Mouse (Mus musculus): ENCODE measurements around the gene Fubp1. TPM values are rescaled to one million over a fixed set of nuclear protein-coding genes. Genes with fewer than 3 reads are reported as not detected.
A peak's percentile ranks its signal among the peaks of the same experiment; 100 is the strongest.

The Fubp1 gene
- polyA plus RNA-seq, 1 experiment from 2014 or later = 184 TPM

GRCm38 (mm10) chr3:152172322-152172935 lies 37.8 kb upstream of the Fubp1 start:
- H3K4me1 ChIP-seq = peaks cover under 1% of the 10 kb centered on the region; the same call in 1 of the 2 replicates
- H3K27ac ChIP-seq (replicated peaks) = no peak overlapping the region
- H3K4me3 ChIP-seq (replicated peaks) = no peak overlapping the region
- 87% methylated on average over 7 of the region's 7 CpGs for WGBS
- no peaks in the 10 kb centered on the region for H3K36me3 ChIP-seq
- no peak for ATAC-seq (ENCODE audit: low FRiP score)
- no peaks in the 10 kb centered on the region for H3K27me3 ChIP-seq (replicated peaks)
- H3K9ac ChIP-seq (replicated peaks) = no peak overlapping the region
- H3K9me3 ChIP-seq (replicated peaks) = no peaks in the 10 kb centered on the region
- H3K4me2 ChIP-seq = no peak overlapping the region

- Histone ChIP-seq H3K27me3 (replicated peaks) (no peaks in the 10 kb centered on the region), H3K4me3 (replicated peaks) (no peak overlapping the region), H3K27ac (replicated peaks) (no peak overlapping the region), H3K9ac (replicated peaks) (no peak overlapping the region), H3K4me2 (no peak overlapping the region), H3K9me3 (replicated peaks) (no peaks in the 10 kb centered on the region), H3K4me1 (no peaks in the 10 kb centered on the region), H3K36me3 (0 out of 2 replicates have a peak, but pooled peaks cover 7% of the 10 kb centered on the region)
- WGBS = 69% methylated on average over 4 of the region's 4 CpGs
- no peak for ATAC-seq (ENCODE audit: low FRiP score)
These were observed 31.4 kb upstream of the Fubp1 start for GRCm38 (mm10) chr3:152178816-152179215.

- 24% methylated on average over 1 of the region's 1 CpGs for WGBS
These were observed 30.9 kb upstream of the Fubp1 start for GRCm38 (mm10) chr3:152179285-152179684.

GRCm38 (mm10) chr3:152180624-152181023 lies 29.6 kb upstream of the Fubp1 start:
- Histone ChIP-seq H3K4me2 (no peak overlapping the region), H3K9ac (replicated peaks) (no peak overlapping the region), H3K27me3 (replicated peaks) (no peaks in the 10 kb centered on the region), H3K27ac (replicated peaks) (no peak overlapping the region), H3K4me3 (replicated peaks) (no peak overlapping the region), H3K9me3 (replicated peaks) (no peaks in the 10 kb centered on the region), H3K4me1 (no peaks in the 10 kb centered on the region), H3K36me3 (peaks cover 16% of the 10 kb centered on the region; the same call in 1 of the 2 replicates)
- no peak for ATAC-seq (ENCODE audit: low FRiP score)
- WGBS = 82% methylated on average over 4 of the region's 4 CpGs

More at GRCm38 (mm10) chr3:152179285-152179684, 30.9 kb upstream of the Fubp1 start:
- Histone ChIP-seq H3K9me3 (replicated peaks) (no peaks in the 10 kb centered on the region), H3K4me1 (no peaks in the 10 kb centered on the region), H3K4me2 (no peak overlapping the region), H3K9ac (replicated peaks) (no peak overlapping the region), H3K27me3 (replicated peaks) (no peaks in the 10 kb centered on the region), H3K27ac (replicated peaks) (no peak overlapping the region), H3K36me3 (0 out of 2 replicates have a peak, but pooled peaks cover 7% of the 10 kb centered on the region), H3K4me3 (replicated peaks) (no peak overlapping the region)
- no peak for ATAC-seq (ENCODE audit: low FRiP score)

GRCm38 (mm10) chr3:152183522-152183921 lies 26.7 kb upstream of the Fubp1 start:
- no peak overlapping the region for H3K4me3 ChIP-seq (replicated peaks)
- no peak for ATAC-seq (ENCODE audit: low FRiP score)
- H3K9me3 ChIP-seq (replicated peaks) = no peaks in the 10 kb centered on the region
- H3K27me3 ChIP-seq (replicated peaks) = no peaks in the 10 kb centered on the region
- WGBS = 74% methylated on average over 9 of the region's 9 CpGs
- peaks cover 22% of the 10 kb centered on the region; the same call in 1 of the 2 replicates for H3K36me3 ChIP-seq
- no peaks in the 10 kb centered on the region for H3K4me1 ChIP-seq
- no peak overlapping the region for H3K27ac ChIP-seq (replicated peaks)
- no peak overlapping the region for H3K9ac ChIP-seq (replicated peaks)
- H3K4me2 ChIP-seq = no peak overlapping the region

GRCm38 (mm10) chr3:152186106-152186505 lies 24.1 kb upstream of the Fubp1 start:
- no peak overlapping the region for H3K4me2 ChIP-seq
- no peak overlapping the region for H3K27ac ChIP-seq (replicated peaks)
- ATAC-seq (ENCODE audit: low FRiP score) = no peak
- no peaks in the 10 kb centered on the region for H3K9me3 ChIP-seq (replicated peaks)
- peaks cover 5% of the 10 kb centered on the region for H3K4me1 ChIP-seq
- H3K36me3 ChIP-seq = peaks cover 22% of the 10 kb centered on the region; the same call in 1 of the 2 replicates
- WGBS = 90% methylated on average over 6 of the region's 6 CpGs
- no peak overlapping the region for H3K4me3 ChIP-seq (replicated peaks)
- no peak overlapping the region for H3K9ac ChIP-seq (replicated peaks)
- H3K27me3 ChIP-seq (replicated peaks) = no peaks in the 10 kb centered on the region

GRCm38 (mm10) chr3:152189306-152189705 lies 20.9 kb upstream of the Fubp1 start:
- H3K4me3 ChIP-seq (replicated peaks) = no peak overlapping the region
- H3K36me3 ChIP-seq = peaks cover 15% of the 10 kb centered on the region; the same call in 1 of the 2 replicates
- ATAC-seq (ENCODE audit: low FRiP score) = no peak
- no peak overlapping the region for H3K4me2 ChIP-seq
- no peak overlapping the region for H3K9ac ChIP-seq (replicated peaks)
- H3K4me1 ChIP-seq = peaks cover 17% of the 10 kb centered on the region
- H3K27me3 ChIP-seq (replicated peaks) = no peaks in the 10 kb centered on the region
- no peaks in the 10 kb centered on the region for H3K9me3 ChIP-seq (replicated peaks)
- H3K27ac ChIP-seq (replicated peaks) = no peak overlapping the region
- WGBS = 78% methylated on average over 4 of the region's 4 CpGs

GRCm38 (mm10) chr3:152190679-152191477 lies 19.3 kb upstream of the Fubp1 start:
- Histone ChIP-seq H3K4me2 (peak overlapping the region; percentile 59), H3K4me3 (replicated peaks) (peak overlapping the region; percentile 12), H3K27ac (replicated peaks) (no peak overlapping the region), H3K9me3 (replicated peaks) (no peaks in the 10 kb centered on the region), H3K4me1 (peaks cover 17% of the 10 kb centered on the region), H3K27me3 (replicated peaks) (no peaks in the 10 kb centered on the region), H3K9ac (replicated peaks) (no peak overlapping the region), H3K36me3 (0 out of 2 replicates have a peak, but pooled peaks cover 6% of the 10 kb centered on the region)
- WGBS = 76% methylated on average over 9 of the region's 9 CpGs
- ATAC-seq (ENCODE audit: low FRiP score) = no peak

- Histone ChIP-seq H3K4me2 (peak overlapping the region; percentile 59), H3K27ac (replicated peaks) (peak overlapping the region; percentile 35; the same call in 1 of the 2 replicates), H3K9me3 (replicated peaks) (no peaks in the 10 kb centered on the region), H3K9ac (replicated peaks) (peak overlapping the region; percentile 34), H3K4me3 (replicated peaks) (peak overlapping the region; percentile 44), H3K4me1 (peaks cover 17% of the 10 kb centered on the region), H3K27me3 (replicated peaks) (no peaks in the 10 kb centered on the region), H3K36me3 (no peaks in the 10 kb centered on the region)
- 20% methylated on average over 6 of the region's 6 CpGs for WGBS
- peak; percentile 27; the same call in 1 of the 2 replicates for ATAC-seq (ENCODE audit: low FRiP score)
These were observed 18.4 kb upstream of the Fubp1 start for GRCm38 (mm10) chr3:152191791-152192237.

GRCm38 (mm10) chr3:152192238-152192931 lies 17.8 kb upstream of the Fubp1 start:
- WGBS = 15% methylated on average over 10 of the region's 11 CpGs
- H3K36me3 ChIP-seq = no peaks in the 10 kb centered on the region
- ATAC-seq (ENCODE audit: low FRiP score) = no peak
- peak overlapping the region; percentile 44 for H3K4me3 ChIP-seq (replicated peaks)
- peak overlapping the region; percentile 44 for H3K9ac ChIP-seq (replicated peaks)
- H3K27me3 ChIP-seq (replicated peaks) = no peaks in the 10 kb centered on the region
- H3K9me3 ChIP-seq (replicated peaks) = no peaks in the 10 kb centered on the region
- H3K27ac ChIP-seq (replicated peaks) = peak overlapping the region; percentile 35; the same call in 1 of the 2 replicates
- peak overlapping the region; percentile 59 for H3K4me2 ChIP-seq
- H3K4me1 ChIP-seq = peaks cover 17% of the 10 kb centered on the region

GRCm38 (mm10) chr3:152193177-152193576 lies 17.0 kb upstream of the Fubp1 start:
- Histone ChIP-seq H3K9me3 (replicated peaks) (no peaks in the 10 kb centered on the region), H3K36me3 (no peaks in the 10 kb centered on the region), H3K27me3 (replicated peaks) (no peaks in the 10 kb centered on the region), H3K4me1 (peaks cover 17% of the 10 kb centered on the region), H3K4me3 (replicated peaks) (peak overlapping the region; percentile 53), H3K27ac (replicated peaks) (peak overlapping the region; percentile 85), H3K4me2 (peak overlapping the region; percentile 57), H3K9ac (replicated peaks) (peak overlapping the region; percentile 59)
- ATAC-seq (ENCODE audit: low FRiP score) = no peak
- WGBS = 9% methylated on average over 7 of the region's 7 CpGs
